Mouse (Mus musculus): ENCODE results near the gene Cnpy1.

GRCm38 (mm10) chr5:28257816-28258215, 12.2 kb upstream of the Cnpy1 start:
- no peak for TF ChIP-seq CTCF (conservative IDR thresholded peaks at IDR 0.05; ENCODE audit: low read length)
- no peak for TF ChIP-seq POU5F1 (IDR thresholded peaks at IDR 0.05; ENCODE audit: borderline replicate concordance, low read length)
